Mouse (Mus musculus): ENCODE data around the gene Hist1h2bk. TPM values are rescaled to one million over a fixed set of nuclear protein-coding genes. Genes with fewer than 3 reads are reported as not detected.
"Not testable (repeated sequence)": the region's sequence is repeated elsewhere in the genome, so short reads cannot be mapped to it uniquely, and the experiment has no call there.

The Hist1h2bk gene
- polyA plus RNA-seq, 1 experiment from 2014 or later = 19.4 TPM

- WGBS = 1% methylated on average over 41 of the region's 80 CpGs
- not testable (repeated sequence) for H3K27me3 ChIP-seq
- H3K4me1 ChIP-seq = peaks cover 13% of the 10 kb centered on the region; the same call in 1 of the 2 replicates
Observed at GRCm38 (mm10) chr13:22042568-22043502, 7.2 kb downstream of the Hist1h2bk start, which contains the start of the genes Hist1h2ag and Hist1h2bj. Gene Hist1h2ag (minus strand): TSS chr13:22042944. Gene Hist1h2bj (plus strand): TSS chr13:22043214.

GRCm38 (mm10) chr13:22043503-22044431 is 8.1 kb downstream of the Hist1h2bk start:
- H3K9me3 ChIP-seq = no peaks in the 10 kb centered on the region
- ATAC-seq (ENCODE audit: insufficient number of reproducible peaks, insufficient read depth, low FRiP score, low TSS enrichment) = peak; percentile 8; the same call in 1 of the 2 replicates
- whole genome bisulfite sequencing = under 1% methylated on average over 13 of the region's 14 CpGs
- H3K27ac ChIP-seq = peak overlapping the region; percentile 84
- H3K4me1 ChIP-seq = peaks cover 13% of the 10 kb centered on the region; the same call in 1 of the 2 replicates
- no peaks in the 10 kb centered on the region for H3K27me3 ChIP-seq
- H3K4me2 ChIP-seq (replicated peaks) = peak overlapping the region; percentile 54
- no peaks in the 10 kb centered on the region for H3K36me3 ChIP-seq
- H3K4me3 ChIP-seq = peak overlapping the region; percentile 38
- peak overlapping the region; percentile 36; the same call in 1 of the 2 replicates for H3K9ac ChIP-seq

More at GRCm38 (mm10) chr13:22042568-22043502, 7.2 kb downstream of the Hist1h2bk start, which contains the start of the genes Hist1h2ag and Hist1h2bj:
- H3K4me2 ChIP-seq (replicated peaks) = peak within 1 kb of the TSS; percentile 77
- peak within 1 kb of the TSS; percentile 61 for H3K9ac ChIP-seq
- H3K36me3 ChIP-seq, H3K9me3 ChIP-seq: not testable (repeated sequence)
- H3K27ac ChIP-seq = peak within 1 kb of the TSS; percentile 95
- H3K4me3 ChIP-seq = peak within 1 kb of the TSS; percentile 39
- peak; percentile 95 for ATAC-seq (ENCODE audit: insufficient number of reproducible peaks, insufficient read depth, low FRiP score, low TSS enrichment)

GRCm38 (mm10) chr13:22044432-22045155 is 8.9 kb downstream of the Hist1h2bk start:
- Histone ChIP-seq H3K36me3 (no peaks in the 10 kb centered on the region), H3K4me2 (replicated peaks) (peak overlapping the region; percentile 54), H3K4me1 (peaks cover 16% of the 10 kb centered on the region; the same call in 1 of the 2 replicates), H3K9me3 (no peaks in the 10 kb centered on the region), H3K9ac (no peak overlapping the region), H3K4me3 (peak overlapping the region; percentile 38; the same call in 1 of the 2 replicates), H3K27me3 (no peaks in the 10 kb centered on the region), H3K27ac (no peak overlapping the region; the same call in 1 of the 2 replicates)
- ATAC-seq (ENCODE audit: insufficient number of reproducible peaks, insufficient read depth, low FRiP score, low TSS enrichment) = no peak
- 79% methylated on average over 6 of the region's 6 CpGs for WGBS

GRCm38 (mm10) chr13:22045311-22045710 is 9.6 kb downstream of the Hist1h2bk start:
- no peak overlapping the region for H3K4me2 ChIP-seq (replicated peaks)
- no peak for ATAC-seq (ENCODE audit: insufficient number of reproducible peaks, insufficient read depth, low FRiP score, low TSS enrichment)
- H3K4me3 ChIP-seq = no peak overlapping the region
- no peaks in the 10 kb centered on the region for H3K36me3 ChIP-seq
- no peak overlapping the region for H3K27ac ChIP-seq
- no peak overlapping the region for H3K9ac ChIP-seq
- WGBS = 55% methylated on average over 2 of the region's 2 CpGs
- H3K4me1 ChIP-seq = peaks cover 10% of the 10 kb centered on the region; the same call in 1 of the 2 replicates
- H3K27me3 ChIP-seq = no peaks in the 10 kb centered on the region
- no peaks in the 10 kb centered on the region for H3K9me3 ChIP-seq

- H3K27me3 ChIP-seq = no peaks in the 10 kb centered on the region
Observed at GRCm38 (mm10) chr13:22049041-22049440, 13.4 kb downstream of the Hist1h2bk start.

GRCm38 (mm10) chr13:22049737-22050440 is 14.2 kb downstream of the Hist1h2bk start:
- Histone ChIP-seq H3K4me2 (replicated peaks) (peak overlapping the region; percentile 58), H3K27me3 (no peaks in the 10 kb centered on the region), H3K9ac (peak overlapping the region; percentile 28; the same call in 1 of the 2 replicates), H3K9me3 (no peaks in the 10 kb centered on the region), H3K27ac (peak overlapping the region; percentile 83), H3K4me3 (peak overlapping the region; percentile 46), H3K4me1 (peaks cover 2% of the 10 kb centered on the region; the same call in 1 of the 2 replicates), H3K36me3 (no peaks in the 10 kb centered on the region)
- peak; percentile 42 for ATAC-seq (ENCODE audit: insufficient number of reproducible peaks, insufficient read depth, low FRiP score, low TSS enrichment)
- under 1% methylated on average over 14 of the region's 14 CpGs for WGBS

More at GRCm38 (mm10) chr13:22049041-22049440, 13.4 kb downstream of the Hist1h2bk start:
- H3K9me3 ChIP-seq = no peaks in the 10 kb centered on the region
- 81% methylated on average over 2 of the region's 2 CpGs for WGBS
- H3K4me3 ChIP-seq = no peak overlapping the region
- no peak overlapping the region for H3K9ac ChIP-seq
- no peak overlapping the region for H3K27ac ChIP-seq
- H3K36me3 ChIP-seq = no peaks in the 10 kb centered on the region
- no peak overlapping the region for H3K4me2 ChIP-seq (replicated peaks)
- H3K4me1 ChIP-seq = peaks cover 5% of the 10 kb centered on the region; the same call in 1 of the 2 replicates
- ATAC-seq (ENCODE audit: insufficient number of reproducible peaks, insufficient read depth, low FRiP score, low TSS enrichment) = no peak

GRCm38 (mm10) chr13:22050591-22051522 is 15.2 kb downstream of the Hist1h2bk start:
- Histone ChIP-seq H3K9me3 (no peaks in the 10 kb centered on the region), H3K27me3 (no peaks in the 10 kb centered on the region), H3K9ac (peak overlapping the region; percentile 61; the same call in 1 of the 2 replicates), H3K4me1 (peaks cover 2% of the 10 kb centered on the region; the same call in 1 of the 2 replicates), H3K4me2 (replicated peaks) (peak overlapping the region; percentile 58), H3K36me3 (no peaks in the 10 kb centered on the region), H3K4me3 (peak overlapping the region; percentile 46), H3K27ac (peak overlapping the region; percentile 83)
- ATAC-seq (ENCODE audit: insufficient number of reproducible peaks, insufficient read depth, low FRiP score, low TSS enrichment) = peak; percentile 91
- WGBS = under 1% methylated on average over 52 of the region's 52 CpGs

- H3K27ac ChIP-seq = no peak overlapping the region; the same call in 1 of the 2 replicates
- WGBS = 13% methylated on average over 5 of the region's 5 CpGs
- peak overlapping the region; percentile 46 for H3K4me3 ChIP-seq
- no peaks in the 10 kb centered on the region for H3K27me3 ChIP-seq
- H3K4me1 ChIP-seq = peaks cover 2% of the 10 kb centered on the region; the same call in 1 of the 2 replicates
- ATAC-seq (ENCODE audit: insufficient number of reproducible peaks, insufficient read depth, low FRiP score, low TSS enrichment) = no peak
- H3K4me2 ChIP-seq (replicated peaks) = peak overlapping the region; percentile 58
- H3K9me3 ChIP-seq = no peaks in the 10 kb centered on the region
- no peaks in the 10 kb centered on the region for H3K36me3 ChIP-seq
- no peak overlapping the region for H3K9ac ChIP-seq
Observed at GRCm38 (mm10) chr13:22051523-22051859, 15.8 kb downstream of the Hist1h2bk start.

- no peaks in the 10 kb centered on the region for H3K36me3 ChIP-seq
- peaks cover 2% of the 10 kb centered on the region; the same call in 1 of the 2 replicates for H3K4me1 ChIP-seq
- H3K4me3 ChIP-seq = no peak overlapping the region
- no peak for ATAC-seq (ENCODE audit: insufficient number of reproducible peaks, insufficient read depth, low FRiP score, low TSS enrichment)
- H3K27ac ChIP-seq = no peak overlapping the region
- H3K27me3 ChIP-seq = no peaks in the 10 kb centered on the region
- WGBS = 96% methylated on average over 1 of the region's 1 CpGs
- H3K4me2 ChIP-seq (replicated peaks) = no peak overlapping the region
- no peak overlapping the region for H3K9ac ChIP-seq
- H3K9me3 ChIP-seq = no peaks in the 10 kb centered on the region
Observed at GRCm38 (mm10) chr13:22053754-22054153, 18.1 kb downstream of the Hist1h2bk start.

Measured in embryonic facial prominence, embryonic 12.5 days (tissue).